Mouse (Mus musculus) heart, postnatal 0 days (tissue): ENCODE measurements at regions not wholly inside any gene's neighbourhood (a gene's known extent, or its start where the extent isn't known, plus 50 kb on each side); places are given as distances from the start of the nearest gene placed in this dataset.

Experiments used
- ATAC-seq: fragments of 200-750 bp; cut with Nextera tagmentation; 2 replicates; pipeline ENCODE4 v1.8.0; 2017; ENCODE audit warnings: low read depth, moderate number of reproducible peaks, moderate library complexity; ENCODE audit not compliant: insufficient read depth
- DNase-seq: peaks from one replicate; pipeline ENCODE4 v3.0.0-alpha.2; 2016; ENCODE audit warnings: low spot score
- H3K27ac ChIP-seq: fragments of 300-500 bp; sonication (generic); 2 replicates; pipeline ENCODE4 v1.5.1; 2014; ENCODE audit warnings: low read depth, mild to moderate bottlenecking
- H3K27me3 ChIP-seq: fragments of 300-500 bp; sonication (generic); 2 replicates; pipeline ENCODE4 v1.6.1; 2014; ENCODE audit warnings: low read length, mixed read lengths; ENCODE audit not compliant: control insufficient read depth, insufficient read depth
- H3K36me3 ChIP-seq: fragments of 300-500 bp; sonication (generic); replicated peaks from 2 replicates; pipeline ENCODE4 v1.6.1; 2014; ENCODE audit warnings: low read length, mixed read lengths; ENCODE audit not compliant: control insufficient read depth, insufficient read depth
- H3K4me1 ChIP-seq: fragments of 300-500 bp; sonication (generic); 2 replicates; pipeline ENCODE4 v1.6.1; 2014; ENCODE audit warnings: antibody characterized with exemption; ENCODE audit not compliant: control insufficient read depth, insufficient read depth
- H3K4me2 ChIP-seq: fragments of 300-500 bp; sonication (generic); 2 replicates; pipeline ENCODE4 v1.6.1; 2014; ENCODE audit warnings: low read depth, mild to moderate bottlenecking, low read length, moderate library complexity
- H3K4me3 ChIP-seq: fragments of 300-500 bp; sonication (generic); 2 replicates; pipeline ENCODE4 v1.5.1; 2014; ENCODE audit warnings: low read depth, low read length
- H3K9ac ChIP-seq: fragments of 300-500 bp; sonication (generic); replicated peaks from 2 replicates; pipeline ENCODE4 v1.6.1; 2014; ENCODE audit warnings: low read depth, low read length, mixed read lengths
- H3K9me3 ChIP-seq: fragments of 300-500 bp; sonication (generic); replicated peaks from 2 replicates; pipeline ENCODE4 v1.6.1; 2016; ENCODE audit warnings: low read length; ENCODE audit not compliant: control insufficient read depth
- CTCF ChIP-seq: IDR thresholded peaks from 2 replicates; pipeline ENCODE4 v1.5.1; 2016; ENCODE audit warnings: antibody characterized with exemption, control low read depth, low read depth
- EP300 ChIP-seq: IDR thresholded peaks from 2 replicates; pipeline ENCODE4 v1.6.1; 2016; ENCODE audit warnings: antibody characterized with exemption, low read depth
- WGBS: fragments of 180-500 bp; shearing (Covaris S2); extraction: QIAGEN DNeasy Blood & Tissue Kit; methylation state at CpG from one replicate; pipeline ENCODE4 v1.1.7; 2014; 5-methylcytosine and 5-hydroxymethylcytosine counted together

GRCm38 (mm10) chr8:42107582-42107981, 690.7 kb upstream of the Frg1 start:
- Histone ChIP-seq H3K4me2 (no peak overlapping the region), H3K9me3 (no peaks in the 10 kb centered on the region), H3K27ac (peak overlapping the region; percentile 30; the same call in 1 of the 2 replicates), H3K4me3 (no peak overlapping the region), H3K4me1 (no peaks in the 10 kb centered on the region), H3K36me3 (no peaks in the 10 kb centered on the region), H3K9ac (no peak overlapping the region), H3K27me3 (no peaks in the 10 kb centered on the region)
- TF ChIP-seq CTCF, result no peak
- TF ChIP-seq EP300, result no peak
- 35% methylated on average over 2 of the region's 2 CpGs for WGBS
- ATAC-seq (peak; percentile 81), DNase-seq (peak; percentile 72)

- H3K9ac ChIP-seq, result no peak overlapping the region
- H3K9me3 ChIP-seq, result no peaks in the 10 kb centered on the region
- no peaks in the 10 kb centered on the region for H3K4me1 ChIP-seq
- H3K4me2 ChIP-seq, result no peak overlapping the region
- DNase-seq, result no peak
- H3K4me3 ChIP-seq, result no peak overlapping the region
- H3K36me3 ChIP-seq, result no peaks in the 10 kb centered on the region
- no peak for ATAC-seq
- 72% methylated on average over 1 of the region's 1 CpGs for WGBS
- no peaks in the 10 kb centered on the region for H3K27me3 ChIP-seq
- no peak for TF ChIP-seq EP300
- TF ChIP-seq CTCF, result no peak
- H3K27ac ChIP-seq, result no peak overlapping the region
Measured at GRCm38 (mm10) chr8:42069314-42069713, 652.4 kb upstream of the Frg1 start.

- no peak for ATAC-seq
- no peaks in the 10 kb centered on the region for H3K9me3 ChIP-seq
- no peak overlapping the region for H3K4me3 ChIP-seq
- DNase-seq, result no peak
- no peak overlapping the region for H3K4me2 ChIP-seq
- no peaks in the 10 kb centered on the region for H3K36me3 ChIP-seq
- H3K9ac ChIP-seq, result no peak overlapping the region
- H3K27ac ChIP-seq, result no peak overlapping the region
- TF ChIP-seq EP300 (no peak), CTCF (no peak)
- H3K4me1 ChIP-seq, result no peaks in the 10 kb centered on the region
- H3K27me3 ChIP-seq, result no peaks in the 10 kb centered on the region
- 70% methylated on average over 5 of the region's 5 CpGs for WGBS
Measured at GRCm38 (mm10) chr8:42043526-42043925, 626.7 kb upstream of the Frg1 start.

- ATAC-seq (no peak), DNase-seq (no peak)
- H3K36me3 ChIP-seq, result no peaks in the 10 kb centered on the region
- no peaks in the 10 kb centered on the region for H3K4me1 ChIP-seq
- TF ChIP-seq EP300 (no peak), CTCF (no peak)
- no peak overlapping the region for H3K27ac ChIP-seq
- WGBS, result 89% methylated on average over 2 of the region's 2 CpGs
- H3K27me3 ChIP-seq, result no peaks in the 10 kb centered on the region
- H3K4me3 ChIP-seq, result no peak overlapping the region
- no peaks in the 10 kb centered on the region for H3K9me3 ChIP-seq
- no peak overlapping the region for H3K4me2 ChIP-seq
- no peak overlapping the region for H3K9ac ChIP-seq
Measured at GRCm38 (mm10) chr8:42039245-42039644, 622.4 kb upstream of the Frg1 start.

- ATAC-seq (no peak), DNase-seq (no peak)
- no peaks in the 10 kb centered on the region for H3K9me3 ChIP-seq
- TF ChIP-seq CTCF (no peak), EP300 (no peak)
- WGBS, result 72% methylated on average over 1 of the region's 1 CpGs
- no peak overlapping the region for H3K4me3 ChIP-seq
- no peaks in the 10 kb centered on the region for H3K4me1 ChIP-seq
- no peak overlapping the region for H3K9ac ChIP-seq
- no peaks in the 10 kb centered on the region for H3K36me3 ChIP-seq
- H3K27me3 ChIP-seq, result no peaks in the 10 kb centered on the region
- no peak overlapping the region for H3K27ac ChIP-seq
- H3K4me2 ChIP-seq, result no peak overlapping the region
Measured at GRCm38 (mm10) chr8:42026934-42027333, 610.1 kb upstream of the Frg1 start.

- no peak overlapping the region for H3K27ac ChIP-seq
- WGBS, result 90% methylated on average over 3 of the region's 3 CpGs
Measured at GRCm38 (mm10) chr8:42017786-42018185, 600.9 kb upstream of the Frg1 start.

More at GRCm38 (mm10) chr8:42017786-42018185, 600.9 kb upstream of the Frg1 start:
- no peak for DNase-seq
- no peak overlapping the region for H3K4me2 ChIP-seq
- H3K27me3 ChIP-seq, result no peaks in the 10 kb centered on the region
- no peak for ATAC-seq
- no peak overlapping the region for H3K9ac ChIP-seq
- no peaks in the 10 kb centered on the region for H3K4me1 ChIP-seq
- H3K4me3 ChIP-seq, result no peak overlapping the region
- TF ChIP-seq EP300 (no peak), CTCF (no peak)
- H3K36me3 ChIP-seq, result no peaks in the 10 kb centered on the region
- no peaks in the 10 kb centered on the region for H3K9me3 ChIP-seq
